Mouse (Mus musculus) adrenal gland, adult 18-20 months (tissue): ENCODE results near the gene Rbm34. TPM values are rescaled to one million over a fixed set of nuclear protein-coding genes. Genes with fewer than 3 reads are reported as not detected.

Experiments
- DNase-seq, 2 experiments: peaks; one replicate each; pipeline ENCODE4 v3.0.0; 2021 to 2022; ENCODE audit warnings: low spot score in 2 of 2
- total RNA-seq, 2 experiments: library from RNA; stranded (reverse); gene quantifications; 1 replicate in 1 of 2; 2 replicates in 1 of 2; pipeline ENCODE4 v1.2.3; 2021

The Rbm34 gene
- total RNA-seq, 2 experiments from 2014 or later, result 10.8 to 11.3 TPM

- DNase-seq, result no peak
Measured at GRCm38 (mm10) chr8:126965246-126965645, 5.6 kb downstream of the Rbm34 start.

DNA sequence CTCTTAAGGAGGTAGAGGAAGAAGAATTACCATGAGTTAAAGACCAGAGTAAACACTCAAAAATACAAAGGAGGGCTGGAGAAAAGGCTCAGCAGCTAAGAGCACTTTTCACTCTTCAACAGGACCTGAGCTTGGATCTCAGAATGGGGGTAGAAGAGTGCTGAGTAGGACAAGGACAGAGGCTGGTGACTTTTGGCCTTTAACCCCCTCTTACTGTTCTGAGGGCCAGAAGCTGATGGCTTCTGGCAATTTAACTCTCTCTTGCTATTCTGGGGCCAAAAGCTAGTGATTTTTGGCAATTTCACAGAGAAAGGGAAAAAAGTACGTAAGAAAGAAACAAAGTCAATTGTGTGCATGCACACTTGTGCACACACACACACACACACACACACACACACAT, 8.0 kb downstream of the Rbm34 start:
- DNase-seq, result no peak

- no peak for DNase-seq
Measured at GRCm38 (mm10) chr8:126961516-126961915, 9.4 kb downstream of the Rbm34 start.

GRCm38 (mm10) chr8:126951900-126952636, 18.8 kb downstream of the Rbm34 start:
- no peak for DNase-seq

GRCm38 (mm10) chr8:126949527-126949926, 21.3 kb downstream of the Rbm34 start:
- DNase-seq, result no peak

DNA sequence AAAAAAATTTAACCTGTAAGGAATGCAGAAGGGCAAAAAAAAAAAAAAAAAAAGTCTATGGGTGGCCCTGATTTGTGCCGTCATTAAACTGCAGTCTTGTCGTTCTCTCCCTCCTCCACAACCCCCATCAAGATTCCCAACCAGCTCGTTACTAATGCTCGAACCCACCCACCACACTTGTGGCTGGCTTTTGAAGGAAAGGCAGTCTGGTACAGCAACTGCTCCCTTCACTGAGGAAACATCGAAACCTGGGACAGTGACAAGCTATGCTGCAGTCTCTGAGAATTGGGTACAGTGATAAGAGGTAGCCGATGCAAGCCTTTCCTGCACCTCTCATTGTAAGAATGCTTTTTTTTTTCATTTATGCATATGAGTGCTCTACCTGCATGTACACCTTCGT, 24.4 kb downstream of the Rbm34 start:
- no peak for DNase-seq

GRCm38 (mm10) chr8:126945730-126946163, 25.1 kb downstream of the Rbm34 start, which contains the start of gene Tomm20:
Tomm20 (minus strand) TSS chr8:126945844.
- DNase-seq, result peak; percentile 98 to 99

DNA sequence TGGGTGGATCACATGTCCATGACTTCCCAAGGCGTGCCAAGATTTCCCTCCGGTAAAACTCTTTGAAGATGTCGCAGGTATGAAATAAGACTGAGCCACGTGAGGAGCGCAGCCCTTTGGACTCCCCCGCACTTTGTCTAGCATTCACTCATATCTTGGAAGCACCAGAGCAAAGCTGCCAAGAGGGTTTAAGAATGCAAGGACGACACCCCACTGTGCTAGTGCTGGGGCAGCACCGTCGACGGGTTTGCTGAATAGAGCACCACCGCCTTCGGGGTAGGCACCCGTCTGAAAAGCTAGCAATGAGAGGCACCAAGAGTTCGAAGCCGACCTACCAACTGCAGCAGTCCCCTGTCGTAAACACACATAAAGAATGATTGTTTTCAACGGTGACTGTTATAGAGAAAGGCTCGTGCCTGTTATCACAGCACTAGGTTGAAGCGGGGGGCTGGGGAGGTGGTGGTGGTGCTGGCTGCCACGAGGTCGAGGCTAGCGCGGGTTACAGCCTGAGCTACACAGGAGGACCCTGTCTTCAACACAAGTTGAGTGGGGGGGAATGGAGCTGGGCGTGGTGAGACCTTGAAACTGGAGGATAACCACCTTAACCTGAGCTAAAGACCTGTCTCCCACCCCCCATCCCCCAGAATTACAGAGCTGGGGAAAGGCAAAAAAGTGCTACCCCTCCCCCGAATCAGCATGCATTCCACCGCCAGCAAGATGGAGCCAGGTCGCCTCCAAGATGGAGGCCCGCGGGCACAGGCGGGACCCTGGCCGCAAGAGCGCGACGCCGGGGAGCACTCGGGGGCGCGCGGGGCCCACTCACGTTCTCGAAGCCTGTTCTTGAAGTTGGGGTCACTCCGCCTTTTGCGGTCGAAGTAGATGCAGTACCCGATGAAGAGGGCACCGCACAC, 25.8 kb downstream of the Rbm34 start:
- DNase-seq, result peak; percentile 32 to 40

GRCm38 (mm10) chr8:126943565-126943964, 27.3 kb downstream of the Rbm34 start:
- DNase-seq, result no peak

DNA sequence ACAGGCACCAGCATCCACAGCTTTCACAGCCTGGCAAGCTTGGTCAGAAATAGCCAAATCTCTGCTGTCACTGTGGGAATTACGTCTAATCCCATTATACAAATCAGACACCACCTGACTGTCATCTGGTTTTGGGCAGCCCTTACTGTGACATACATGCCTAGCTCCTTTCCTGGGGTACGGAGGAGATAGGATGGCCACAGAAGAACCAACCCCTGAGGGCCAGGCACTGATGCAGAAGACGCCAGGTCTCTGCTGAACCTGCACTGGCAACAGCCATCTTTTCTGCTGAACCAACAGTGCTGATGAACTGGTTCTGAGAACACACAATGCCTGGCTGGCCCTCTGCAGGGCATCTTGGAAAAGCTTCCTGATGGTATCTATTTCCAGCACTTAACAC, 33.5 kb downstream of the Rbm34 start:
- no peak for DNase-seq

DNA sequence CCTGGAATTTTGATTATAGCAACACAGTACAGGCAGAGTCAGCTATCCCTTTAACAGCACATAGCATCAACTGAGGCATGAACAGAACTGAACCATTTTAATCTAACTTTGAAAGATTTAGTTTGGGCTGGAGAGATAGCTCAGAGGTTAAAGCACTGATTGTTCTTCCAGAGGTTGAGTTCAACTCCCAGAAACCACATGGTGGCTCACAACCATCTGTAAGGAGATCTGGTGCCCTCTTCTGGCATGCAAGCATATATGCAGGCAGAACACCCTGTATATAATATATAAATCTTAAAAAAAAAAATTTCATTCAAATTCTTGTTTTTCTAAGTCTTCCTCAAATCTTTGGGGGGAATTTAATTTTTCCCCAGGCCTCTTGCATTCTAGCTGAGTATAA, 34.9 kb downstream of the Rbm34 start:
- no peak for DNase-seq

DNA sequence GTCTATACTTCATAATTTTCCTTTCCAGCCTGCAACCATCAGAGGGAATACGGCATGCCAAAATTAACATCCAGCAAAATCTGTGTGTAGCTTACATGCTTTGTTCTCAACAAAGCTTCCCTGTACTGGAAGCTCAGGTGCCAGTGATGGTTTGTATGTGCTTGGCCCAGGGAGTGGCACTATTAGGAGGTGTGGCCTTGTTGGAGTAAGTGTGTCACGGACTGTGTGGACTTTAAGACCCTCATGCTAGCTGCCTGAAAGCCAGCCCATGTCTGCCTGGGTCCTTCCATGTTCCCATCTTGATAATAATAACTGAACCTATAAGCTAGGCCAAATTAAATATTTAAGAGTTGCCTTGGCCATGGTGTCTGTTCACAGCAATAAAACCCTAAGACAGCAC, 35.5 kb downstream of the Rbm34 start:
- DNase-seq, result no peak

GRCm38 (mm10) chr8:126932656-126933055, 38.2 kb downstream of the Rbm34 start:
- no peak for DNase-seq

DNA sequence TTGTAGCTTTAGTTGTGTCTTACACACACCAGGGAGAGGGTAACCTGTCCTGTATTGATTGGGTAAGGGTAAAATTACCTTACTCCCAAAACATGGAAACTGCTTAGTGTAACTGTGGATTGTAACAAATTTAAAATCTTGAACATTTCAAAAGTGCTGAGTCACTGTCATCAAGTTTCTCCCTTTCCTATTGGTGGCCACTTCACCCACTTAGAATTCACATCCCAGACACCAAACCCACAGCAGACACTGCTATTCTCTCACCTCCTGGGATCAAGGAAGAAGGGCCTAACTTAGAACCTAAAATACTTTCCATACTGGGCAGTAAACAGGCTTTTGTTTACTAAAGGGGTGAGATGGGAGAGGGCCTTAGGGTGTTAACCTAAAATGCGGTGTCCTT, 38.6 kb downstream of the Rbm34 start:
- no peak for DNase-seq

GRCm38 (mm10) chr8:126931720-126932119, 39.2 kb downstream of the Rbm34 start:
- no peak for DNase-seq

DNA sequence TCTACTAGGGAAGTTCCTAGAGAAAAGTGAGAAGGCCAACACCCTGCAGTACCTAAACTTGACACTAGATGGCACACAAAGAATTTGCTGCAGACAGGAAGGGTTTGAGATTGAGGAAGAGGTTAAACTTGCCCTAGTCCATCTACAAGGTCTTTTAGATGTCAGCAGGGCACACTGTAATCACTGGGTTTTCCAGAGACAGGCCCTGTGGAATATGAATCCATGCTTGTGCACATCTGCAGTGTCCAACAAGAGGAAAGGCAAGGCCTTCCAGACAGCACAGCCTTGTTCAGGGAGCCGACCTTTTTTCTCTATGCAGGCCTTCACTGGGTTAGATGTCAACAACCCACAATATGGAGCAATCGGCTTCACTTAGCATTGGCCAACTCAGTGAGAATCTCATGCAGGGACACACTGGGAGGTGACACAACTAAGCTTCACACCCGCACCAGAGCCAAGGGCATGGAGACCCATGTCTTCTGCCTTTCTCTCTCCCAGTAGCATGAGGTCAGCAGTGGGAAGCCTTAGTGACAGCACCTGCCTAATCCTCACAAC, 41.2 kb downstream of the Rbm34 start:
- peak in 1 of 2 experiments; percentile 75 for DNase-seq

- DNase-seq, result no peak
Measured at GRCm38 (mm10) chr8:126928755-126929505, 41.9 kb downstream of the Rbm34 start.

- no peak for DNase-seq
Measured at GRCm38 (mm10) chr8:126928028-126928427, 42.8 kb downstream of the Rbm34 start.

- no peak for DNase-seq
Measured at GRCm38 (mm10) chr8:126927058-126927457, 43.8 kb downstream of the Rbm34 start.

GRCm38 (mm10) chr8:126922981-126923380, 47.9 kb downstream of the Rbm34 start:
- DNase-seq, result no peak

- no peak for DNase-seq
Measured at GRCm38 (mm10) chr8:126921432-126921831, 49.4 kb downstream of the Rbm34 start.
